Mouse (Mus musculus) hindbrain, postnatal 0 days (tissue): ENCODE data around the gene Anxa9. TPM values are rescaled to one million over a fixed set of nuclear protein-coding genes. Genes with fewer than 3 reads are reported as not detected.

ENCODE experiments used
- ATAC-seq: fragments of 200-750 bp; cut with Nextera tagmentation; 2 replicates; pipeline ENCODE4 v1.8.0; 2017; ENCODE audit warnings: mild to moderate bottlenecking, moderate TSS enrichment, moderate library complexity
- DNase-seq: peaks from one replicate; pipeline ENCODE4 v3.0.0-alpha.2; 2015; ENCODE audit warnings: low spot score
- H3K27ac ChIP-seq: fragments of 300-500 bp; sonication (generic); 2 replicates; pipeline ENCODE4 v1.5.1; 2014; ENCODE audit warnings: mild to moderate bottlenecking
- H3K27me3 ChIP-seq: fragments of 300-500 bp; sonication (generic); 2 replicates; pipeline ENCODE4 v1.6.1; 2014; ENCODE audit warnings: low read length, mixed read lengths; ENCODE audit not compliant: insufficient read depth
- H3K36me3 ChIP-seq: fragments of 300-500 bp; sonication (generic); 2 replicates; pipeline ENCODE4 v1.6.1; 2014; ENCODE audit warnings: low read length, mixed read lengths; ENCODE audit not compliant: insufficient read depth
- H3K4me1 ChIP-seq: fragments of 300-500 bp; sonication (generic); 2 replicates; pipeline ENCODE4 v1.6.1; 2014; ENCODE audit warnings: antibody characterized with exemption, low read length, mixed read lengths; ENCODE audit not compliant: insufficient read depth
- H3K4me2 ChIP-seq: fragments of 300-500 bp; sonication (generic); 2 replicates; pipeline ENCODE4 v1.6.1; 2014; ENCODE audit warnings: low read depth, mild to moderate bottlenecking, low read length, moderate library complexity, mixed read lengths
- H3K4me3 ChIP-seq: fragments of 300-500 bp; sonication (generic); 2 replicates; pipeline ENCODE4 v1.5.1; 2014; ENCODE audit warnings: low read length
- H3K9ac ChIP-seq: fragments of 300-500 bp; sonication (generic); replicated peaks from 2 replicates; pipeline ENCODE4 v1.6.1; 2014; ENCODE audit warnings: mild to moderate bottlenecking, low read length, moderate library complexity, mixed read lengths
- H3K9me3 ChIP-seq: fragments of 300-500 bp; sonication (generic); 2 replicates; pipeline ENCODE4 v1.6.1; 2016; ENCODE audit warnings: low read length, mixed read lengths
- CTCF ChIP-seq: IDR thresholded peaks from 2 replicates; pipeline ENCODE4 v1.5.1; 2016; ENCODE audit warnings: antibody characterized with exemption, control low read depth, low read depth
- WGBS: fragments of 180-500 bp; shearing (Covaris S2); extraction: QIAGEN DNeasy Blood & Tissue Kit; methylation state at CpG from one replicate; pipeline ENCODE4 v1.1.7; 2014; 5-methylcytosine and 5-hydroxymethylcytosine counted together
- polyA plus RNA-seq: library from polyadenylated mRNA; unstranded; fragments of >200 nt; fragmentation: Nextera tagmentation; extraction: Ambion mirVana; gene quantifications from 2 replicates; pipeline ENCODE4 v1.2.1, GENCODE M21; 2015
- total RNA-seq: library from RNA; depleted of rRNA; stranded (reverse); fragments of >200 nt; gene quantifications from 2 replicates; pipeline ENCODE4 v1.2.3, GENCODE M21; 2014

Gene Anxa9
- total and polyA plus RNA-seq, 2 experiments from 2014 or later: 0.31 to 0.48 TPM

GRCm38 (mm10) chr3:95337345-95337744 is 30.4 kb upstream of the Anxa9 start:
- TF ChIP-seq CTCF: no peak
- H3K27ac ChIP-seq: no peak overlapping the region
- ATAC-seq: no peak
- H3K9ac ChIP-seq: no peak overlapping the region
- no peaks in the 10 kb centered on the region for H3K27me3 ChIP-seq
- no peak overlapping the region for H3K4me3 ChIP-seq
- no peaks in the 10 kb centered on the region for H3K4me1 ChIP-seq
- H3K36me3 ChIP-seq: peaks cover 77% of the 10 kb centered on the region
- no peaks in the 10 kb centered on the region for H3K9me3 ChIP-seq
- DNase-seq: no peak
- 96% methylated on average over 4 of the region's 4 CpGs for WGBS
- H3K4me2 ChIP-seq: no peak overlapping the region

GRCm38 (mm10) chr3:95331528-95331927 is 24.6 kb upstream of the Anxa9 start:
- no peak overlapping the region for H3K27ac ChIP-seq
- no peaks in the 10 kb centered on the region for H3K27me3 ChIP-seq
- H3K4me3 ChIP-seq: no peak overlapping the region
- no peaks in the 10 kb centered on the region for H3K4me1 ChIP-seq
- no peak overlapping the region for H3K4me2 ChIP-seq
- H3K36me3 ChIP-seq: peaks cover 48% of the 10 kb centered on the region
- H3K9ac ChIP-seq: no peak overlapping the region
- no peak for TF ChIP-seq CTCF
- DNase-seq (no peak), ATAC-seq (no peak)
- H3K9me3 ChIP-seq: no peaks in the 10 kb centered on the region
- whole genome bisulfite sequencing: 75% methylated on average over 1 of the region's 1 CpGs

GRCm38 (mm10) chr3:95328803-95329404 is 21.9 kb upstream of the Anxa9 start:
- WGBS: 92% methylated on average over 1 of the region's 1 CpGs
- Histone ChIP-seq H3K9me3 (no peaks in the 10 kb centered on the region), H3K4me1 (no peaks in the 10 kb centered on the region), H3K36me3 (peaks cover 60% of the 10 kb centered on the region), H3K27me3 (no peaks in the 10 kb centered on the region), H3K27ac (no peak overlapping the region), H3K4me2 (no peak overlapping the region), H3K4me3 (no peak overlapping the region), H3K9ac (no peak overlapping the region)
- TF ChIP-seq CTCF: no peak
- no peak for ATAC-seq
- DNase-seq: no peak

- Histone ChIP-seq H3K4me1 (no peaks in the 10 kb centered on the region), H3K4me2 (no peak overlapping the region), H3K9ac (no peak overlapping the region), H3K27me3 (no peaks in the 10 kb centered on the region), H3K36me3 (peaks cover 75% of the 10 kb centered on the region), H3K9me3 (no peaks in the 10 kb centered on the region), H3K4me3 (no peak overlapping the region), H3K27ac (no peak overlapping the region)
- DNase-seq (no peak), ATAC-seq (no peak)
- peak; percentile 48 for TF ChIP-seq CTCF
- 94% methylated on average over 6 of the region's 6 CpGs for WGBS
Measured at GRCm38 (mm10) chr3:95324454-95325144, 17.6 kb upstream of the Anxa9 start.

GRCm38 (mm10) chr3:95323429-95323828 is 16.5 kb upstream of the Anxa9 start:
- Histone ChIP-seq H3K27me3 (no peaks in the 10 kb centered on the region), H3K27ac (no peak overlapping the region), H3K4me2 (no peak overlapping the region), H3K4me1 (no peaks in the 10 kb centered on the region), H3K36me3 (peaks cover 69% of the 10 kb centered on the region), H3K9ac (no peak overlapping the region), H3K4me3 (no peak overlapping the region), H3K9me3 (no peaks in the 10 kb centered on the region)
- no peak for TF ChIP-seq CTCF
- DNase-seq (no peak), ATAC-seq (no peak)
- 91% methylated on average over 3 of the region's 3 CpGs for WGBS

- H3K9ac ChIP-seq: no peak overlapping the region
- no peaks in the 10 kb centered on the region for H3K4me1 ChIP-seq
- ATAC-seq (no peak), DNase-seq (no peak)
- no peaks in the 10 kb centered on the region for H3K27me3 ChIP-seq
- 67% methylated on average over 12 of the region's 12 CpGs for WGBS
- no peak overlapping the region for H3K4me3 ChIP-seq
- TF ChIP-seq CTCF: no peak
- no peak overlapping the region for H3K27ac ChIP-seq
- no peak overlapping the region for H3K4me2 ChIP-seq
- H3K36me3 ChIP-seq: peaks cover 39% of the 10 kb centered on the region
- H3K9me3 ChIP-seq: no peaks in the 10 kb centered on the region
Measured at GRCm38 (mm10) chr3:95319701-95320625, 13.0 kb upstream of the Anxa9 start.
